9 mouse cellular contexts compared by ENCODE assay signal in genomic region chr9:45388385-45388994, GRCm38 (mm10). TPM values are rescaled to one million over a fixed set of nuclear protein-coding genes. Genes with fewer than 3 reads are reported as not detected.
DNase-seq lines count a peak whose midpoint lies in the region; ATAC-seq and TF ChIP-seq lines count a peak whose summit lies in the region.
"Had no signal": no experiment of that assay in that cellular context is flagged by ENCODE, and none has a peak within 500 bp of the region (broad histone marks: within the 10 kb centered on the region; RNA-seq: fewer than 3 reads in every experiment).

No protein-coding gene starts in this region.

- peak; percentile 99 for TF ChIP-seq CTCF in hindbrain, postnatal 0 days (IDR thresholded peaks at IDR 0.05; ENCODE audit: low read depth)

- ATAC-seq in hindbrain, postnatal 0 days = peak; percentile 82

- no peak overlapping the region for H3K4me2 ChIP-seq in hindbrain, postnatal 0 days (ENCODE audit: low read depth, low read length)

- 38% methylated on average over 12 of the region's 12 CpGs for WGBS in hindbrain, postnatal 0 days

- H3K27me3 ChIP-seq in hindbrain, postnatal 0 days (ENCODE audit: insufficient read depth, low read length) = no peaks in the 10 kb centered on the region

- no peaks in the 10 kb centered on the region for H3K9me3 ChIP-seq in hindbrain, postnatal 0 days (ENCODE audit: low read length)

- peak; percentile 81 for DNase-seq in R1 (ENCODE audit: low read depth, low spot score)
- DNase-seq in cerebellum, postnatal 10 days = peak; percentile 94 to 97
- peak; percentile 92 to 94 for DNase-seq in frontal cortex, postnatal 36 days (ENCODE audit: low spot score in 2 of 2)
- peak; percentile 90 for DNase-seq in hindbrain, postnatal 0 days (ENCODE audit: low spot score)
- DNase-seq in left cerebral cortex, adult 18-20 months (ENCODE audit: low spot score in 2 of 2) = peak; percentile 89 to 90
- peak; percentile 84 for DNase-seq in mesoderm, embryonic 11.5 days (ENCODE audit: low read depth, low spot score)
- peak; percentile 82 to 84 for DNase-seq in right cerebral cortex, postnatal 36 days (ENCODE audit: low spot score in 2 of 2)
- peak; percentile 76 to 90 for DNase-seq in urinary bladder, postnatal 4 days (ENCODE audit: low spot score in 2 of 2)

- H3K36me3 ChIP-seq in hindbrain, postnatal 0 days (ENCODE audit: insufficient read depth, low read length) = 0 out of 2 replicates have a peak, but pooled peaks cover 13% of the 10 kb centered on the region

- H3K27ac ChIP-seq in hindbrain, postnatal 0 days = no peak overlapping the region

- no peak overlapping the region for H3K9ac ChIP-seq in hindbrain, postnatal 0 days (replicated peaks; ENCODE audit: low read length)

- H3K4me1 ChIP-seq in hindbrain, postnatal 0 days (ENCODE audit: insufficient read depth, low read length) = no peaks in the 10 kb centered on the region

- H3K4me3 ChIP-seq in hindbrain, postnatal 0 days (ENCODE audit: low read length) = no peak overlapping the region
- H3K4me3 ChIP-seq: myocyte had no signal

RNA-seq across cellular contexts. Expression of gene Fxyd2, which starts 11.0 kb away (rescaled TPM):
- total RNA-seq in hindbrain, postnatal 0 days (2014; rRNA removed) = 17.1 and 18.6 TPM in 2 replicates
- 19.5 and 21.5 TPM in 2 replicates for polyA plus RNA-seq in hindbrain, postnatal 0 days (2015; fragmentation: Nextera tagmentation; extraction: Ambion mirVana)
- 1 to 10 TPM; 8.0 to 8.2 TPM for total RNA-seq in left cerebral cortex, adult 18-20 months (2021)

RNA-seq across cellular contexts. Expression of gene Fxyd6, which starts 18.5 kb away (rescaled TPM):
- 461 and 490 TPM in 2 replicates for total RNA-seq in hindbrain, postnatal 0 days (2014; rRNA removed)
- 752 and 767 TPM in 2 replicates for polyA plus RNA-seq in hindbrain, postnatal 0 days (2015; fragmentation: Nextera tagmentation; extraction: Ambion mirVana)
- total RNA-seq in left cerebral cortex, adult 18-20 months (2021) = 100 to 1,000 TPM in 1 of 2 experiments, 10 to 100 TPM in 1; 96.2 to 132 TPM

RNA-seq across cellular contexts. Expression of gene Dscaml1, which starts 37.9 kb away (rescaled TPM):
- 37.5 and 47.4 TPM in 2 replicates for total RNA-seq in hindbrain, postnatal 0 days (2014; rRNA removed)
- 10.5 and 12.4 TPM in 2 replicates for polyA plus RNA-seq in hindbrain, postnatal 0 days (2015; fragmentation: Nextera tagmentation; extraction: Ambion mirVana)
- 10 to 100 TPM; 47.7 to 48.3 TPM for total RNA-seq in left cerebral cortex, adult 18-20 months (2021)
- polyA plus RNA-seq: myocyte had no signal
